Mouse (Mus musculus) left cerebral cortex, postnatal 4 days (tissue): Measurements from ENCODE around the gene Fam69a. TPM values are rescaled to one million over a fixed set of nuclear protein-coding genes. Genes with fewer than 3 reads are reported as not detected.
A peak's percentile ranks its signal among the peaks of the same experiment; 100 is the strongest.

ENCODE experiments used
- DNase-seq: peaks from one replicate; pipeline ENCODE4 v3.0.0-alpha.2; 2022
- intact Hi-C: fragments of 180-260 bp; cut with DNase I; formaldehyde crosslinking; loops from one replicate; pipeline ENCODE4 v1.15.1; 2025
- total RNA-seq, 2 experiments: library from RNA; stranded (reverse); gene quantifications; 2 replicates each; pipeline ENCODE4 v1.2.3; 2021

Gene Fam69a
- total RNA-seq, 2 experiments from 2014 or later = 36.3 to 37.9 TPM

- intact Hi-C loops = no loop called here
- peak; percentile 47 for DNase-seq
Measured at GRCm38 (mm10) chr5:107867970-107868904, 118.6 kb downstream of the Fam69a start.

GRCm38 (mm10) chr5:107866127-107867126 is 120.5 kb downstream of the Fam69a start:
- no peak for DNase-seq
- intact Hi-C loops = no loop called here

DNA sequence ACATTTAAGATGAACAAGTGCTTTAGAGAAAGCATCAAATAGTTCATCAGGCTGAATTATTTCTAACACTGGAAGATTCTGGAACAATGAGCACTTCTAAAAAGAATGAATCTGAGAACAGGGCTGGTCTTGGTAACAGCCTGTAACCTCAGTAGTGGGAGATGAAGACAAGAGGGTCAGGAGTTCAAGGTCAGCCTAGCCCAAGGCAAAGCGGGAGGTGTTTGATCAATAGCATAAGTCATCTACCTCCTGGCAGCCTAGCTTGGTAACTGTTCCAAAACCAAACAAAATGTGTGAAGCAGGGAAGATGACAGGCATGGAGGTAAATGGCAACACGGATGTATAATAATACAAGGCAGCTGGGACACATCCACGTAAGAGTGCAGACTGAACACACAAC is 122.9 kb downstream of the Fam69a start:
- intact Hi-C loops = no loop called here
- DNase-seq = no peak

DNA sequence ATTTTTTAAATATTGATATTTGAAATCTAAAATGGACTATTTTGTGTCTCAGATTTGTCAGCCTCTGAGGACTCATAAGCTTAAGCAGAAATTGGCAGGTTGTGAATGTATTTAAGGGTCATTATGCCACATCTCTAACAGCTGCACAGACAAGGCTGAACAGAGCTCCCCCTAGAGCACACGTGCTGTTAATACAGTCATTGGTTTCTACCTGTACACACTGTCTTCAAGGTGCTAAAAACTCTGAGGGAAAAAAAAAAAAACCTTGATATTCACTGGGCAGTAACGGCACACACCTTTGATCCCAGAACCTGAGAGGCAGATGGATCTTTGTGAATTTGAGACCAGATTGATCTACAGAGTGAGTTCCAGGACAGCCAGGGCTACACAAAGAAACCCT is 127.9 kb downstream of the Fam69a start:
- no peak for DNase-seq
- intact Hi-C loops = no loop called here

Other genes starting within 250 kb of the Fam69a start
- gene Ube2d2b, start 157.0 kb downstream of the Fam69a start, total RNA-seq = not detected
- 10 to 100 TPM; 69.0 to 75.8 TPM for gene Evi5, start 112.0 kb downstream of the Fam69a start, total RNA-seq
- 100 to 1,000 TPM; 147 to 148 TPM for gene Rpl5, start 86.6 kb downstream of the Fam69a start, total RNA-seq
- gene Mtf2, start 78.6 kb upstream of the Fam69a start, total RNA-seq = 10 to 100 TPM; 73.8 to 81.7 TPM
- 10 to 100 TPM; 15.9 to 18.3 TPM for gene Tmed5, start 145.5 kb upstream of the Fam69a start, total RNA-seq
- gene Ccdc18, start 145.8 kb upstream of the Fam69a start, total RNA-seq = 1 to 10 TPM; 2.3 to 2.9 TPM